Mouse (Mus musculus) CD4-positive naive resting alpha-beta T cell, adult 76 days (primary cell): Measurements from ENCODE around the gene Hspb8. TPM values are rescaled to one million over a fixed set of nuclear protein-coding genes. Genes with fewer than 3 reads are reported as not detected.

Experiments used
- total RNA-seq: library from RNA; stranded (reverse); gene quantifications from one replicate; pipeline ENCODE4 v1.2.4, GENCODE M21; 2023

Gene Hspb8
- total RNA-seq = not detected

GRCm38 (mm10) chr5:116422699-116423201, at the start of gene Hspb8:
Gene Hspb8 (minus strand): TSS chr5:116422864.

Other genes with a start within 250 kb of the Hspb8 start
- gene Ccdc60, start 133.9 kb downstream of the Hspb8 start, total RNA-seq = not detected
- not detected for gene Srrm4, start 169.0 kb upstream of the Hspb8 start, total RNA-seq